Mouse (Mus musculus) limb, embryonic 14.5 days (tissue): ENCODE data around the gene Robo1. TPM values are rescaled to one million over a fixed set of nuclear protein-coding genes. Genes with fewer than 3 reads are reported as not detected.
"Not testable (repeated sequence)": the region's sequence is repeated elsewhere in the genome, so short reads cannot be mapped to it uniquely, and the experiment has no call there.

Experiments
- ATAC-seq: fragments of 200-750 bp; cut with Nextera tagmentation; 2 replicates; pipeline ENCODE4 v1.8.0; 2017; ENCODE audit warnings: low read depth, moderate number of reproducible peaks, moderate TSS enrichment; ENCODE audit not compliant: low FRiP score
- DNase-seq: peaks from one replicate; pipeline ENCODE4 v3.0.0-alpha.2; 2015; ENCODE audit warnings: low spot score
- H3K27ac ChIP-seq: fragments of 300-500 bp; sonication (generic); replicated peaks from 2 replicates; pipeline ENCODE4 v1.5.1; 2014; ENCODE audit warnings: low read depth, mild to moderate bottlenecking, low read length, moderate library complexity, mixed read lengths
- H3K27me3 ChIP-seq: fragments of 300-500 bp; sonication (generic); 2 replicates; pipeline ENCODE4 v1.6.1; 2014; ENCODE audit warnings: low read length, mixed read lengths; ENCODE audit not compliant: control insufficient read depth, insufficient read depth
- H3K36me3 ChIP-seq: fragments of 300-500 bp; sonication (generic); 2 replicates; pipeline ENCODE4 v1.6.1; 2014; ENCODE audit warnings: mild to moderate bottlenecking, low read length, moderate library complexity, mixed read lengths; ENCODE audit not compliant: control insufficient read depth, insufficient read depth
- H3K4me1 ChIP-seq: fragments of 300-500 bp; sonication (generic); 2 replicates; pipeline ENCODE4 v1.6.1; 2014; ENCODE audit warnings: antibody characterized with exemption, low read length, mixed read lengths; ENCODE audit not compliant: control insufficient read depth, insufficient read depth
- H3K4me2 ChIP-seq: fragments of 300-500 bp; sonication (generic); replicated peaks from 2 replicates; pipeline ENCODE4 v1.6.1; 2014; ENCODE audit warnings: low read depth, mild to moderate bottlenecking, low read length, moderate library complexity; ENCODE audit not compliant: severe bottlenecking
- H3K4me3 ChIP-seq: fragments of 300-500 bp; sonication (generic); replicated peaks from 2 replicates; pipeline ENCODE4 v1.5.1; 2014; ENCODE audit warnings: low read length
- H3K9ac ChIP-seq: fragments of 300-500 bp; sonication (generic); 2 replicates; pipeline ENCODE4 v1.6.1; 2014; ENCODE audit warnings: mild to moderate bottlenecking, low read depth, low read length, moderate library complexity; ENCODE audit not compliant: severe bottlenecking
- H3K9me3 ChIP-seq: fragments of 300-500 bp; sonication (generic); 2 replicates; pipeline ENCODE4 v1.6.1; 2016; ENCODE audit warnings: low read length; ENCODE audit not compliant: control insufficient read depth
- POLR2A ChIP-seq: fragments of 200-500 bp; IDR thresholded peaks from 2 replicates; pipeline ENCODE4 v1.8.0; 2012; ENCODE audit warnings: inconsistent platforms, mild to moderate bottlenecking, moderate library complexity, borderline replicate concordance; ENCODE audit not compliant: insufficient read depth, insufficient read length; ENCODE audit errors: extremely low read depth
- WGBS: fragments of 180-500 bp; shearing (Covaris S2); extraction: QIAGEN DNeasy Blood & Tissue Kit; methylation state at CpG from one replicate; pipeline ENCODE4 v1.1.7; 2014; 5-methylcytosine and 5-hydroxymethylcytosine counted together
- polyA plus RNA-seq, 2 experiments: library from polyadenylated mRNA; depleted of rRNA in 1 of 2; stranded (reverse) in 1 of 2; unstranded in 1 of 2; fragments of >200 nt; fragmentation: Nextera tagmentation in 1 of 2; extraction: Ambion mirVana in 1 of 2; gene quantifications; 2 replicates each; pipeline versions ENCODE4 v1.2.1 to v1.2.3; 2012 to 2014

Robo1 gene
- polyA plus RNA-seq, 2 experiments: 41.2 to 44.9 TPM

DNA sequence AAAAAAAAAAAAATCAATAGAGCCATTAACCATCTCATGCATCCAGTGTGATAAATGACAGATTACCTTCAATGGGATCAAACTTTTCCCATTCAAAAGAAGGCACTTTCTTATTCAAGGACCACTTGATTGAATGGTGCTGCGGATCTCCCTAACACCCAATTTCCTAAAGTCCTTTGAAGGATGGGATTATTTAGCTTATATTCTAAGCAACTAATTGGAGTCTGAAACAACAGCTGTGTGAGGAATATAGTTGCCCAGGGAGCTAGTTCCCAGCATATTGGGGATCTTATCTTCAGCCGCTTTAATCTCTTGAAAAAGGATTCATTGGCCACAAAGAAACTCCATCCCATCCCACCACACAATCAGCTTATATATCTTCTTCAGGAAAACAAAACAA is 236.8 kb downstream of the Robo1 start:
- DNase-seq (no peak), ATAC-seq (no peak)
- 72% methylated on average over 2 of the region's 2 CpGs for WGBS
- Histone ChIP-seq H3K4me1 (no peaks in the 10 kb centered on the region), H3K27me3 (no peaks in the 10 kb centered on the region), H3K9me3 (no peaks in the 10 kb centered on the region), H3K36me3 (no peaks in the 10 kb centered on the region), H3K4me3 (no peak overlapping the region), H3K9ac (no peak overlapping the region), H3K27ac (no peak overlapping the region), H3K4me2 (no peak overlapping the region)
- TF ChIP-seq POLR2A: no peak

DNA sequence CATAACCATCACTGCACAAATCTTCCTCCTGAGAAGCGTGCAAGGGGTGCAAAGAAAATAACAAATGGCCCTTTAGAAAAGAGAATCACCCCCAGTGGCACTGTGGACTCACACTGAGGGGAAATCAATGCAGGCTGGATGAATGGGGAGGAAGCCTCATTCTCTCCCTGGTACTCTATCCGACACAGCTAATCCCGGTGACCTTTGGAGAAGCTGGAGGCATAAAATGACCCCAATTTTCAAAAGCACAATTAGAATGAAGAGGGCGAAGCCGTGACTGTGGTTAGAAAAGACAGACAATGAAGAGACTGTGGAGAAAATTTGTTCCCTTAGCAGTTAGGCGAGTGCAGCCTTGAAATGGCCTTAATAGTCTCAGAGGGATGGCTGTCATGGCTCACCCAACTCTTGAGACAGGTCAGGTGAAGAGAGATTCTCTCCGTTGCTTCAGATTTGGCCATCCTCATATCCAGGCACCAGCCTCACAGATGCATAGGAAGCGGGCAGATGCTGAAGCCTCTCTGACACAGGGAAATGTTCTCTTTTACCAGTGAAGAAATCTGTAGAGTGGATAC is 243.7 kb downstream of the Robo1 start:
- H3K27ac ChIP-seq: no peak overlapping the region
- no peaks in the 10 kb centered on the region for H3K4me1 ChIP-seq
- no peaks in the 10 kb centered on the region for H3K27me3 ChIP-seq
- DNase-seq (no peak), ATAC-seq (no peak)
- 75% methylated on average over 8 of the region's 8 CpGs for WGBS
- H3K9me3 ChIP-seq: no peaks in the 10 kb centered on the region
- TF ChIP-seq POLR2A: no peak
- no peaks in the 10 kb centered on the region for H3K36me3 ChIP-seq
- no peak overlapping the region for H3K4me2 ChIP-seq
- H3K9ac ChIP-seq: no peak overlapping the region
- no peak overlapping the region for H3K4me3 ChIP-seq

DNA sequence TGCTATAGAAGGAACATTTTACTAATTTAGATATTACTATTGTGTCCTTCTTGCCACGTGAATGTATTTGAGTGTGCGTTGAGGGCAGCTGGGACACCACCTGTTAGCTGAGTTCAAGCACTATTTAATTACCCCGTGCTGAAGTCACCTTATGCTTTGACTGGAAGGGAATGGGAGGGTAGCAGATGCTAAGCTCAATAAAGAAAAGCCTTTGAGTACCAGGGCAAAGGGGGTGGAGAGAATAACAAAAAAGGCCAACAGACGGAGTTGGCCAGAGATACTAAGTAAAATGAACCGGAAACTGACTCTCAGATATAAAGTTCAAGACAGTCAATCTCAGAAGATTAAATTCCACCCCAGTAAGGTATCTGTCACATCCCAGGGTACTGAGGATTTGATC is 245.6 kb downstream of the Robo1 start:
- 52% methylated on average over 5 of the region's 5 CpGs for WGBS
- H3K9me3 ChIP-seq: no peaks in the 10 kb centered on the region
- H3K9ac ChIP-seq: no peak overlapping the region
- H3K4me1 ChIP-seq: no peaks in the 10 kb centered on the region
- TF ChIP-seq POLR2A: no peak
- H3K36me3 ChIP-seq: no peaks in the 10 kb centered on the region
- H3K4me2 ChIP-seq: no peak overlapping the region
- no peak for ATAC-seq
- no peak for DNase-seq
- no peak overlapping the region for H3K4me3 ChIP-seq
- no peak overlapping the region for H3K27ac ChIP-seq
- H3K27me3 ChIP-seq: no peaks in the 10 kb centered on the region

DNA sequence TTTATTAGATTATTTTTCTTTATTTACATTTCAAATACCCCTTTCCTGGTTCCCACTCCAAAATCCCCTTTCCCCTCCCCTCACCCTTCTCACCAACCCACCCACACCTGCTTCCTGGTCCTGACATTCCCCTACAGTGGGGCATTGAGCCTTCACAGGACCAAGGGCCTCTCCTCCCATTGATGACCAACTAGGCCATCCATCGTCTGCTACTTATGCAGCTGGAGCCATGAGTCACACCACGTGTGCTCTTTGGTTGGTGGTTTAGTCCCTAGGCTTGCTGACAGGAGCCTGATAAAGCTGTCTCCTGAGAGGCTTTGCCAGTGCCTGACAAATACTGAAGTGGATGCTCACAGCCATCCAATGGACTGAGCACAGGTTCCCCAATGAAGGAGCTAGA is 254.0 kb downstream of the Robo1 start:
- H3K4me3 ChIP-seq, H3K27me3 ChIP-seq, H3K4me1 ChIP-seq, H3K36me3 ChIP-seq, ATAC-seq, H3K27ac ChIP-seq, H3K9me3 ChIP-seq, H3K4me2 ChIP-seq, DNase-seq, H3K9ac ChIP-seq: not testable (repeated sequence)
- 65% methylated on average over 2 of the region's 2 CpGs for WGBS

DNA sequence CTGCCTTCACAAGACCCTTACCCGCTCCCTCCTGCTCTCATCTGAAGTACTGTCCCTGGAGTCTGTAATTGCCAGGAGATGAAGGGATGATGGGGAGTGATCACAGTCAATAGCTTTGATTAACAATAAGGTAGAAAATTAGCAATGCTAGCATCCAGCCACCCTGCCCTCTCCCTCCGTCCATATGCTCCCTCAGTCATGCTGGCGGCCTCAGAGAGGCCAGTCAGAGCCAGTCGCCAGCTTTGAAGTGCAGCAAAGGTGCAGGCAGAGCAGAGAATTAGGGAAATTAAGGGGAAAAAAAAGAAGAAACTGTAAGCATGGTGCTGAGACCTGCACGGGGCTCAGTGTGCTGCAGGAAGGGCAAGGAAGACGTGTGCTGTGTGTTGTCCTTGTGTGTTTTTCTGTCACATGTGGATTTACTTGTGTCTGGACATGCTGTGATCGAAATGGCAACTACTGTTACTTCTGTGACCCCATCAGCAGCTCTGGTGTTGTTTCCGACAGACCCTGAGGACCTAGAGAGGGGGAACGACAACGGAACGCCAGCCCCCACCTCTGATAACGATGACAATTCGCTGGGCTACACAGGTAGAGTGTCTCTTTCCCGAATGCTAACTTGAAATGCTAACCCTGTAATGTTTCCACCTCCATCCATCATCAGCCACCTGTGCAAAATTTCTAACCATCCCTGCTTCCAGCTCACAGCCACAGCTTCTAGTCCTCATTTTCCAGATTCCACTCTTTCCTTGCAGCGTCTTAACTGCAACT is 255.3 kb downstream of the Robo1 start:
- 23% methylated on average over 15 of the region's 15 CpGs for WGBS
- Histone ChIP-seq H3K4me1 (no peaks in the 10 kb centered on the region), H3K4me3 (no peak overlapping the region), H3K4me2 (no peak overlapping the region), H3K36me3 (no peaks in the 10 kb centered on the region), H3K27me3 (no peaks in the 10 kb centered on the region; the same call in 1 of the 2 replicates), H3K27ac (no peak overlapping the region), H3K9me3 (no peaks in the 10 kb centered on the region), H3K9ac (no peak overlapping the region)
- TF ChIP-seq POLR2A: no peak
- ATAC-seq (no peak), DNase-seq (no peak)

DNA sequence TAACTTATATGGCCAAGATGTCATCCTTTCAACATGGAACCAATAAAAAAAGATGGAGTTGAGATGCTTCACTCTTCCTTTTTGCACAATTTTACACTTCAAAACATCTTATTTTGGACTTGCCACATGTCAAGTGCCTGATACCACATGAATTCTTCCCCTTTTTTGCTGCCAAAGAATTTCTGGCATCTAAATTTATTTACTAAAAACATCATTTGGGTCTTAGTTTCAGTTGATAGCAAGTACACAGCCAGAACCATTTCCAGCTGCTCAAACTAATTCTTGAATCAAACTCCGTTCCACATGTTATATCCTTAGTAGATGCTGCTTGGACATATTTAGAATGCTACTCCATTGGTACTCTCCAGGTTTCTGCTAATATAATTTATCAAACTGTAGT is 267.1 kb downstream of the Robo1 start:
- no peak for TF ChIP-seq POLR2A
- Histone ChIP-seq H3K27ac (no peak overlapping the region), H3K4me2 (no peak overlapping the region), H3K36me3 (no peaks in the 10 kb centered on the region), H3K4me1 (no peaks in the 10 kb centered on the region), H3K4me3 (no peak overlapping the region), H3K9ac (no peak overlapping the region), H3K9me3 (no peaks in the 10 kb centered on the region), H3K27me3 (no peaks in the 10 kb centered on the region)
- 88% methylated on average over 1 of the region's 1 CpGs for WGBS
- ATAC-seq: no peak
- no peak for DNase-seq
